Comparison of ENCODE assay signal across 23 mouse cellular contexts in genomic region chr3:156883873-156884272, GRCm38 (mm10).
DNase-seq lines count a peak whose midpoint lies in the region; ATAC-seq and TF ChIP-seq lines count a peak whose summit lies in the region.
"Had no signal": no experiment of that assay in that cellular context is flagged by ENCODE, and none has a peak within 500 bp of the region (broad histone marks: within the 10 kb centered on the region; RNA-seq: fewer than 3 reads in every experiment).

No protein-coding gene starts in this region.

- no peaks in the 10 kb centered on the region for H3K36me3 ChIP-seq in stomach, embryonic 15.5 days
- H3K36me3 ChIP-seq in stomach, postnatal 0 days (ENCODE audit: control insufficient read depth, insufficient read depth, low read length): no peaks in the 10 kb centered on the region
- H3K36me3 ChIP-seq in hindbrain, embryonic 10.5 days: no peaks in the 10 kb centered on the region
- H3K36me3 ChIP-seq: heart, embryonic 12.5 days; limb, embryonic 13.5 days; lung, embryonic 15.5 days; midbrain, embryonic 13.5 days; neural tube, embryonic 13.5 days had no signal

- no peak overlapping the region for H3K9ac ChIP-seq in stomach, embryonic 15.5 days
- no peak overlapping the region for H3K9ac ChIP-seq in stomach, postnatal 0 days (ENCODE audit: low read length)
- H3K9ac ChIP-seq: forebrain, embryonic 13.5 days; heart, embryonic 12.5 days; hindbrain, embryonic 14.5 days; limb, embryonic 13.5 days; lung, embryonic 15.5 days; midbrain, embryonic 13.5 days; neural tube, embryonic 13.5 days had no signal

- no peak overlapping the region for H3K4me2 ChIP-seq in stomach, embryonic 15.5 days
- H3K4me2 ChIP-seq in stomach, postnatal 0 days (replicated peaks; ENCODE audit: low read depth): no peak overlapping the region
- H3K4me2 ChIP-seq: forebrain, embryonic 13.5 days; heart, embryonic 12.5 days; hindbrain, embryonic 14.5 days; limb, embryonic 13.5 days; liver, embryonic 11.5 days; lung, embryonic 15.5 days; midbrain, embryonic 13.5 days; neural tube, embryonic 13.5 days had no signal

- DNase-seq in stomach, postnatal 0 days (ENCODE audit: low spot score): no peak
- peak; percentile 45 to 73 for DNase-seq in kidney, adult 8-10 months
- DNase-seq in kidney, postnatal 10 days: peak; percentile 24
- DNase-seq in lung, postnatal 14 days: no peak
- no peak for DNase-seq in hindbrain, embryonic 10.5 days (ENCODE audit: low spot score)
- DNase-seq: adrenal gland, postnatal 25 days; cerebellum, postnatal 25 days; gastrocnemius, postnatal 25 days; heart, adult 18-20 months; heart, postnatal 4 days; thymus, postnatal 14 days had no signal

- H3K4me3 ChIP-seq in stomach, embryonic 15.5 days (replicated peaks): no peak overlapping the region
- no peak overlapping the region for H3K4me3 ChIP-seq in stomach, postnatal 0 days (ENCODE audit: low read depth, low read length)
- no peak overlapping the region for H3K4me3 ChIP-seq in hindbrain, embryonic 10.5 days
- H3K4me3 ChIP-seq: forebrain, embryonic 13.5 days; heart, embryonic 12.5 days; limb, embryonic 13.5 days; lung, embryonic 15.5 days; midbrain, embryonic 13.5 days; neural tube, embryonic 13.5 days had no signal

- peak; percentile 22; the same call in 1 of the 2 replicates for ATAC-seq in stomach, embryonic 15.5 days (ENCODE audit: insufficient read depth, low FRiP score, low read depth)
- no peak for ATAC-seq in stomach, postnatal 0 days (ENCODE audit: low FRiP score, low TSS enrichment)
- ATAC-seq in granulocyte monocyte progenitor cell, adult 5-6 weeks (replicated peaks; ENCODE audit: poor library complexity, severe bottlenecking): no peak
- ATAC-seq: CD4-positive, CD25-positive, alpha-beta regulatory T cell, adult 4 months; forebrain, embryonic 13.5 days; midbrain, embryonic 13.5 days had no signal

- no peaks in the 10 kb centered on the region for H3K27me3 ChIP-seq in stomach, embryonic 15.5 days (replicated peaks)
- no peaks in the 10 kb centered on the region for H3K27me3 ChIP-seq in stomach, postnatal 0 days (ENCODE audit: control insufficient read depth, insufficient read depth, low read length)
- H3K27me3 ChIP-seq in hindbrain, embryonic 10.5 days (ENCODE audit: insufficient read depth, poor library complexity, severe bottlenecking): no peaks in the 10 kb centered on the region
- H3K27me3 ChIP-seq: forebrain, embryonic 13.5 days; heart, embryonic 12.5 days; limb, embryonic 13.5 days; lung, embryonic 15.5 days; midbrain, embryonic 13.5 days; neural tube, embryonic 13.5 days had no signal

- no peak for TF ChIP-seq EP300 in stomach, postnatal 0 days (optimal IDR thresholded peaks at IDR 0.05)

- H3K4me1 ChIP-seq in stomach, embryonic 15.5 days: no peaks in the 10 kb centered on the region
- no peaks in the 10 kb centered on the region for H3K4me1 ChIP-seq in stomach, postnatal 0 days (replicated peaks; ENCODE audit: control insufficient read depth, insufficient read depth)
- H3K4me1 ChIP-seq in hindbrain, embryonic 10.5 days (replicated peaks): no peaks in the 10 kb centered on the region
- H3K4me1 ChIP-seq: forebrain, embryonic 13.5 days; heart, embryonic 12.5 days; limb, embryonic 13.5 days; lung, embryonic 15.5 days; midbrain, embryonic 13.5 days; neural tube, embryonic 13.5 days had no signal

- 86% methylated on average over 1 of the region's 1 CpGs for WGBS in stomach, embryonic 15.5 days
- 92% methylated on average over 1 of the region's 1 CpGs for WGBS in stomach, postnatal 0 days
- WGBS in hindbrain, embryonic 10.5 days: 82% methylated on average over 1 of the region's 1 CpGs

- H3K9me3 ChIP-seq in stomach, embryonic 15.5 days: no peaks in the 10 kb centered on the region
- H3K9me3 ChIP-seq in stomach, postnatal 0 days (ENCODE audit: control insufficient read depth, low read length): no peaks in the 10 kb centered on the region
- no peaks in the 10 kb centered on the region for H3K9me3 ChIP-seq in hindbrain, embryonic 10.5 days
- H3K9me3 ChIP-seq: forebrain, embryonic 13.5 days; limb, embryonic 13.5 days; lung, embryonic 15.5 days; midbrain, embryonic 13.5 days; neural tube, embryonic 13.5 days had no signal

- no peak for TF ChIP-seq CTCF in stomach, postnatal 0 days (IDR thresholded peaks at IDR 0.05; ENCODE audit: low read depth)

- H3K27ac ChIP-seq in stomach, embryonic 15.5 days: no peak overlapping the region
- H3K27ac ChIP-seq in stomach, postnatal 0 days (replicated peaks): no peak overlapping the region
- no peak overlapping the region for H3K27ac ChIP-seq in hindbrain, embryonic 10.5 days
- H3K27ac ChIP-seq: forebrain, embryonic 13.5 days; hindbrain, embryonic 14.5 days; limb, embryonic 13.5 days; lung, embryonic 15.5 days; macrophage; midbrain, embryonic 13.5 days; neural tube, embryonic 13.5 days had no signal

Comparison
In these comparisons a context has a peak if more than half of its experiments do, and no peak if none do; other contexts are left out.
1. DNase-seq: peak in kidney, adult 8-10 months (2 of 2) and kidney, postnatal 10 days (single experiment); none in stomach, postnatal 0 days (single experiment), lung, postnatal 14 days (single experiment) and hindbrain, embryonic 10.5 days (single experiment).